Mouse (Mus musculus) embryonic facial prominence, embryonic 10.5 days (tissue): Measurements from ENCODE around the gene Gfral. TPM values are rescaled to one million over a fixed set of nuclear protein-coding genes. Genes with fewer than 3 reads are reported as not detected.

Source experiments
- polyA plus RNA-seq: library from polyadenylated mRNA; unstranded; fragments of >200 nt; fragmentation: Nextera tagmentation; extraction: Ambion mirVana; gene quantifications from 2 replicates; pipeline ENCODE4 v1.2.1, GENCODE M21; 2016

The Gfral gene
- polyA plus RNA-seq, 1 experiment from 2014 or later, result not detected

Other genes starting within 250 kb of the Gfral start
- gene Hmgcll1, start 198.8 kb downstream of the Gfral start, polyA plus RNA-seq, result 4.0 TPM in 2 replicates
- gene Hcrtr2, start 110.2 kb upstream of the Gfral start, polyA plus RNA-seq, result 0.31 and 0.60 TPM in 2 replicates